Mouse (Mus musculus) liver, postnatal 0 days (tissue): ENCODE results near the gene Mfsd9.

Experiments
- CTCF ChIP-seq: sonication (generic); IDR thresholded peaks from 2 replicates; pipeline ENCODE4 v1.5.1; 2016; ENCODE audit warnings: antibody characterized with exemption, low read depth
- EP300 ChIP-seq: IDR thresholded peaks from 2 replicates; pipeline ENCODE4 v1.6.1; 2016; ENCODE audit warnings: antibody characterized with exemption, low read depth, mild to moderate bottlenecking

DNA sequence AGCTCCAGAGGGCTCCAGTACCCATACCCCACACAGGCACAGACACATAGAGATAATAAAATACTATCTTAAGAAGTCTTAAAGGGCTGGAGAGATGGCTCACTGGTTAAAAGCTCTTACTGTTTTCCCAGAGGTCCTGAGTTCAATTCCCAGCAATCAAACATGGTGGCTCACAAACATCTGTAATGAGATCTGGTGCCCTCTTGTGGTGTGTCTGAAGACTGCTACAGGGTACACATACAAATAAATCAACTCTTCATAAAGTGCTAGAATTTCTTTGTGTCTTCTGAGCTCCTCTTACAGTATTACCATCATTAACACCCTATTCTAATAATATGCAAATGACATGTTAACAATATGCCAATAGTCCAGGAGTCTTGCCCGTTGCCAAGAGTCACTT is 26.4 kb downstream of the Mfsd9 start:
- no peak for TF ChIP-seq CTCF
- TF ChIP-seq EP300: no peak
